Mouse (Mus musculus): ENCODE data around the gene A1cf.
A peak's percentile ranks its signal among the peaks of the same experiment; 100 is the strongest.

The A1cf gene

DNA sequence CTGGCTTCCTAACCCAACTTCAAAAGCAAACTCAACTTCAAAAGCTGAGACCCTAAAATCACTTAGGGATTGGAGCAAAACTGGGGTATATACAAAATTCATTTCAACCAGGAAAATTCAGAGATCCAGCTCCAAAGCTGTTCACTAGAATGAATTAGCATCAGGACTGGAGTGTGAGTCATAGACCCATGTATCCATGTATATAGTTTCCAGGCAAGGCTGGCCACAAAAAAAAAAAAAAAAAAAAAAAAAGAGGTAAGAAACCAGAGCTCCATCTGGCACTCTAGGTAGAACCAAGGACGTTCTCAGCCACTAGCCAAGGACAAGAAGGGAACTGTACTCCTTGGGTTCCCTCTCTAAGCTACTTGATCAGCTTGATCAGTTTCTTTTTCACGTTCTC, 85.2 kb downstream of the A1cf start:
- DNase-seq (ENCODE audit: low read depth) = no peak

- no peak for DNase-seq (ENCODE audit: low read depth)
These were observed 85.7 kb downstream of the A1cf start for GRCm38 (mm10) chr19:31954267-31954666.

GRCm38 (mm10) chr19:31954696-31955095, 86.1 kb downstream of the A1cf start:
- DNase-seq (ENCODE audit: low read depth) = no peak

DNA sequence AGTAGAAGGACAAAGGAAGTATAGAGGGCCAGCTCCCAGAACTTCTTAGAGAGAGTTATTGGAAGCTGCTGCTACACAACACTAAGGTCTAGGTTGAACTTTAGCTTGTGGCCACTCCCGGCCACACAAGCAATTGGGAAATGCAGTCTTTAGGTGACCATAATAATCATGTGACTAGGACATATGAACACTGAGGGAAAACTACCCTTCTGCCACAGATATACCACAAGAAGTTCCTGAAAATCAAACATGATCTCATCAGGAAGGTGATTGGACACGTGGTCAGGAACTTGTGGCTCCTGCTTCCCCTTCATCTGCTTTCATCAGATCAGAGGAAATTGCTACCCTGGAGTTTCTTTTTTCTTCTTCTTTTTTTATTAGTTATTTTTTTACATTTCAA, 87.8 kb downstream of the A1cf start:
- DNase-seq (ENCODE audit: low read depth) = no peak

- DNase-seq (ENCODE audit: low read depth) = no peak
These were observed 91.9 kb downstream of the A1cf start for GRCm38 (mm10) chr19:31960434-31960833.

GRCm38 (mm10) chr19:31963147-31963546, 94.6 kb downstream of the A1cf start:
- no peak for DNase-seq (ENCODE audit: low read depth)

DNA sequence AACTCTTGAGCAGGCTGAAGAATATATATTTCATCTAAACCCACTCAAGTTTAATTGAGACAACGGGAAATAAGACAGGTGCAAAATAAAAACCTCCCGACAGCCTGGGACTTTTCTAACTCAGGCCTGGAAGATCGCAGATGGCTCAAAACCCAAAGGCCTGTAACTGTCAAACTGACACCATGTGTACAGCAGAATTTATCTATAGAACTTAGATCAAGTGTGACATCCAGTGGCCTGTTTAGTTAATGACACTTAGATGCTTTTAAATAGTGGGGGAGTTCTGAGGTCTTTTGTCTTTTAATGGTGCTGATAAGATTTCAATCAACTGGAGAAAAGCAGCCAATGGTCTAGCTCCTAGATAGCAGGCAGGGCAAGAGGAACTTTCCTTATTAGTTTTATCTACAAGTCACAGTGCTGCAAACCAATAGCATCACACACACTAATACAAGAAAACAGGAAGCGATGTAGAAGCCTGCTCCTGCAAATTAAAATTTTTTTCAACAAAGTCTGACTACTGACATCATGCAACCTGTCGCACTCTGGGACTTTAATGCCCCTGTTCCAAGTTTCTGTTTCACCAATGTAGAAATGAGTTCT, 99.5 kb downstream of the A1cf start:
- peak; percentile 42 for DNase-seq (ENCODE audit: low read depth)

DNA sequence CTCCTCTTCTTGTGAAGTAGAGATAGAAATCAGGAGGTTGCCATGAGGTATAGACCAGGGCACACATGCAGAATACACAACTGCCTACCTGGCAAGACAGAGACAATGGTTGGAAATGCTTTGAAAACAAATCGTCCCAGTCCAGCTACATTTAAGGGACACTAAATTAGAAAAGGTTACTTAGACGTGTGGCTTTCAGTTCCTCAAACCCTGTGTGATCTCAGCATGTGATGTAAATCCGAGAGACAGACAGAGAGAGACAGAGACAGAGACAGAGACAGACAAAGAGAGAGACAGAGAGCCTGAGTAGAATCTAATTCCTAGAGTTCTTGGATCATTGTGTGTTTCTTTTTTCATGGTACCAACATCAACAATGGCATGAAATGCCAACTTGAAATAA, 102.8 kb downstream of the A1cf start:
- DNase-seq (ENCODE audit: low read depth) = no peak

DNA sequence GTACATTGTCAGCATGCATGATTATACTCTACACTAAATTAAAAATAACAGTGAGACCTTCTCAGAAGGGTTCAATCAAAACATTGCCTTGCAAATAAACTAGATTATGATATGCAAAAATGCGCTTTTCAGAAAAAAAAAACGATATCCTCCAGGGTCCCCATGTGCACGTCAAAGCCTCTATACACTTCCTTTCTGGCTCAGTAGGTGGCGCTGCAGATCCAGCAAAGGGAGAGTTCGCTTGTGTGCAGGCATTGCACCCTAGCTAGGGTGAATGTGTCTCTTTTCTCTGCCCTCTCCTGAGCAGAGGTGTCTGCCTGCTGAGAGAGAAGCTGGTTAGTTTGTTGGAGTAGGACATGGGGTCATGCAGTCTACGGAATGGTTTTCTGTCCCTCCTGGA, 103.4 kb downstream of the A1cf start:
- peak; percentile 93 for DNase-seq (ENCODE audit: low read depth)

- peak; percentile 61 for DNase-seq (ENCODE audit: low read depth)
These were observed 107.3 kb downstream of the A1cf start for GRCm38 (mm10) chr19:31975882-31976281.

- DNase-seq (ENCODE audit: low read depth) = no peak
These were observed 122.5 kb downstream of the A1cf start for GRCm38 (mm10) chr19:31991057-31991456.

DNA sequence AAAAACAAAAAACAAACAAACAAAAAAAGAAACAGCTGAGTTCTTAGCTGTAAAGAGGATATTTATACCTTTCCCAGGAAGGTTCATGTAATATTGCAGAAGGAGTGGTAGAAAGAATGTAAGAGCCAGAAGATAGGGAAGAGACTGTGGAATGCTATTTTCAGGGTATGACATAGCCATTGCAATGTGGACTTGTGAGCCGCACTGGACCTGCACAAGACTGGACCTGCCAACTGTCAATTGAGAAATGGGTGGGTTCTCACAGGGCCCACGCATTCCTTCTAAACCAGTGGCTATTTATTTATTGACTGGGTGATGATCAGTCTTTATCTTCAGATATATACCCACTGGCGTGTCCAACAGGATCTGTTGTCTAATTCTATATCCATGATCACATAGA, 128.4 kb downstream of the A1cf start:
- no peak for DNase-seq (ENCODE audit: low read depth)

All from naive thymus-derived CD4-positive, alpha-beta T cell, adult 2 months (primary cell).